8 mouse cellular contexts compared by ENCODE assay signal in the genomic region with DNA sequence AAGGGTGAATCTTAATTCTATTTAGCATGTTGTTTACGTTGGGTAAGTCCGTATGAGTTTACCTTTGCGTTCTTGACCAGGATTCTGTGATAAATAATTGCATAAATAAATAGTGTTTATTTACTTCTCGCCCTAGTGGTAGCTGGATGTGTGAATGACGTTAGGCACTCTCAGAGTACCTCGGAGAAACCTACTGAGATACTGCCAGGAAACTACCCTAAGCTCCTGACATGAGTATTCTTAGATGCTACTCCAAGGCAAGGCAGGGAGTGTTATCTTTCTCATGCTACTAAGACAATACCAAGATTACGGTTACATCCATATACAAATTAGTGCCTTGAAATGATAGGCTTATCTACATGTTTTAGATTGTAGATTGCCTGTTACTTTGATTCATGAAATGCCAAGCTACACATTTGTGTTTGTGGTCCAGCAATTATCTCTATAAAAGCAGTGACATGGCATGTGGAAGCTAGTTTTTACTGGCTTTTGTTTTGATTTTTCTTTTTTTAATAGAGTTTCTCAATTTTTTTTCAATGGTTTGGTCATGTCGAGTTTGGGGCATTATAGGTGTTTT. TPM values are rescaled to one million over a fixed set of nuclear protein-coding genes. Genes with fewer than 3 reads are reported as not detected.
A peak's percentile ranks its signal among the peaks of the same experiment; 100 is the strongest.
DNase-seq lines count a peak whose midpoint lies in the region; ATAC-seq lines count a peak whose summit lies in the region.

No protein-coding gene starts in this region.

- ATAC-seq in embryonic facial prominence, embryonic 12.5 days (ENCODE audit: insufficient number of reproducible peaks, insufficient read depth, low FRiP score, low TSS enrichment): no peak
- ATAC-seq in limb, embryonic 13.5 days (ENCODE audit: low FRiP score, low read depth): no peak

- DNase-seq in 3T3-L1 (ENCODE audit: low read depth, low spot score): peak; percentile 57
- peak; percentile 28 for DNase-seq in 416B (ENCODE audit: low read depth)
- DNase-seq in urinary bladder, postnatal 25 days (ENCODE audit: low spot score): no peak
- no peak for DNase-seq in cerebellum, adult 9-11 months
- no peak for DNase-seq in left cerebral cortex, postnatal 36 days (ENCODE audit: low spot score in 2 of 2)
- DNase-seq in retina, postnatal 1 day: no peak

- peak overlapping the region; percentile 92 for H3K9ac ChIP-seq in embryonic facial prominence, embryonic 12.5 days
- peak overlapping the region; percentile 97 for H3K9ac ChIP-seq in limb, embryonic 13.5 days

- peak overlapping the region; percentile 76 for H3K4me2 ChIP-seq in embryonic facial prominence, embryonic 12.5 days (replicated peaks)
- H3K4me2 ChIP-seq in limb, embryonic 13.5 days (replicated peaks): peak overlapping the region; percentile 85

- no peaks in the 10 kb centered on the region for H3K9me3 ChIP-seq in embryonic facial prominence, embryonic 12.5 days
- no peaks in the 10 kb centered on the region for H3K9me3 ChIP-seq in limb, embryonic 13.5 days

- intact Hi-C loops in left cerebral cortex, postnatal 36 days (cut with DNase I): no loop called here

- peaks cover 5% of the 10 kb centered on the region for H3K36me3 ChIP-seq in embryonic facial prominence, embryonic 12.5 days
- peaks cover 15% of the 10 kb centered on the region for H3K36me3 ChIP-seq in limb, embryonic 13.5 days

- H3K4me3 ChIP-seq in embryonic facial prominence, embryonic 12.5 days: peak overlapping the region; percentile 95
- H3K4me3 ChIP-seq in limb, embryonic 13.5 days: peak overlapping the region; percentile 97

- peaks cover 10% of the 10 kb centered on the region; the same call in 1 of the 2 replicates for H3K4me1 ChIP-seq in embryonic facial prominence, embryonic 12.5 days
- peaks cover 21% of the 10 kb centered on the region for H3K4me1 ChIP-seq in limb, embryonic 13.5 days

- H3K27ac ChIP-seq in embryonic facial prominence, embryonic 12.5 days: peak overlapping the region; percentile 97; the same call in 1 of the 2 replicates
- 0 out of 2 replicates have a peak overlapping the region, but pooled peaks have one; percentile 94 for H3K27ac ChIP-seq in limb, embryonic 13.5 days

- 9% methylated on average over 8 of the region's 8 CpGs for WGBS in embryonic facial prominence, embryonic 12.5 days
- WGBS in limb, embryonic 13.5 days: 11% methylated on average over 8 of the region's 8 CpGs

- no peaks in the 10 kb centered on the region for H3K27me3 ChIP-seq in embryonic facial prominence, embryonic 12.5 days
- no peaks in the 10 kb centered on the region for H3K27me3 ChIP-seq in limb, embryonic 13.5 days

RNA-seq across cellular contexts. Expression of a gene that starts 1.4 kb away (rescaled TPM):
- polyA plus RNA-seq in embryonic facial prominence, embryonic 12.5 days (2016; fragmentation: Nextera tagmentation; extraction: Ambion mirVana): 0.19 and 0.40 TPM in 2 replicates
- polyA plus RNA-seq in limb, embryonic 13.5 days (2015; fragmentation: Nextera tagmentation; extraction: Ambion mirVana): 0.11 and 0.15 TPM in 2 replicates
- under 1 TPM in 1 of 2 experiments, not detected in 1; 0.27 TPM for total RNA-seq in left cerebral cortex, postnatal 36 days (2021)

RNA-seq across cellular contexts. Expression of a gene that starts 1.5 kb away (rescaled TPM):
- polyA plus RNA-seq in embryonic facial prominence, embryonic 12.5 days (2016; fragmentation: Nextera tagmentation; extraction: Ambion mirVana): 72.1 and 78.6 TPM in 2 replicates
- polyA plus RNA-seq in limb, embryonic 13.5 days (2015; fragmentation: Nextera tagmentation; extraction: Ambion mirVana): 70.1 and 70.8 TPM in 2 replicates
- 10 to 100 TPM; 37.6 to 38.1 TPM for total RNA-seq in left cerebral cortex, postnatal 36 days (2021)

Comparison
In these comparisons a context has a peak if more than half of its experiments do, and no peak if none do; other contexts are left out.
1. DNase-seq: peak in 3T3-L1 (single experiment) and 416B (single experiment); none in urinary bladder, postnatal 25 days (single experiment), cerebellum, adult 9-11 months (single experiment), left cerebral cortex, postnatal 36 days (0 of 2) and retina, postnatal 1 day (single experiment).